ENCODE assay signal across 25 mouse cellular contexts in genomic region chr4:149842906-149843305, GRCm38 (mm10).
DNase-seq lines count a peak whose midpoint lies in the region; ATAC-seq and TF ChIP-seq lines count a peak whose summit lies in the region.
"Had no signal": no experiment of that assay in that cellular context is flagged by ENCODE, and none has a peak within 500 bp of the region (broad histone marks: within the 10 kb centered on the region; RNA-seq: fewer than 3 reads in every experiment).

No protein-coding gene starts in this region.

- H3K36me3 ChIP-seq in liver, postnatal 0 days (replicated peaks; ENCODE audit: insufficient read depth, low read length), result no peaks in the 10 kb centered on the region
- no peaks in the 10 kb centered on the region for H3K36me3 ChIP-seq in liver, embryonic 11.5 days (ENCODE audit: control insufficient read depth, insufficient read depth, low read length)
- H3K36me3 ChIP-seq in MEL (ENCODE audit: control insufficient read depth in 1 of 2, insufficient read depth in 2 of 2, low read length in 2 of 2), result no peaks in the 10 kb centered on the region
- H3K36me3 ChIP-seq in limb, embryonic 10.5 days, result no peaks in the 10 kb centered on the region
- H3K36me3 ChIP-seq: heart, embryonic 13.5 days; hindbrain, embryonic 15.5 days; intestine, embryonic 15.5 days; kidney, embryonic 15.5 days had no signal

- H3K4me2 ChIP-seq in liver, postnatal 0 days (ENCODE audit: low read depth, low read length), result no peak overlapping the region
- H3K4me2 ChIP-seq in liver, embryonic 11.5 days, result no peak overlapping the region
- H3K4me2 ChIP-seq: heart, embryonic 13.5 days; hindbrain, embryonic 15.5 days; intestine, embryonic 15.5 days; kidney, embryonic 15.5 days had no signal

- no peak for TF ChIP-seq CTCF in liver, postnatal 0 days (IDR thresholded peaks at IDR 0.05; ENCODE audit: low read depth)
- TF ChIP-seq CTCF in MEL (IDR thresholded peaks at IDR 0.05 in 2 of 3, conservative IDR thresholded peaks at IDR 0.05 in 1 of 3; ENCODE audit: control insufficient read depth in 1 of 3, insufficient read depth in 1 of 3, low read depth in 2 of 3, low read length in 3 of 3, poor library complexity in 1 of 3, severe bottlenecking in 1 of 3), result no peak
- no peak for TF ChIP-seq CTCF in bone marrow macrophage, adult 2 months (IDR thresholded peaks at IDR 0.05; ENCODE audit: low read depth, low read length)

- no peak for TF ChIP-seq POLR2A in MEL (IDR thresholded peaks at IDR 0.05; ENCODE audit: control insufficient read depth in 1 of 2, insufficient read depth in 1 of 2, low read depth in 1 of 2, low read length in 2 of 2, poor library complexity in 1 of 2)
- TF ChIP-seq POLR2A in bone marrow macrophage, adult 2 months (IDR thresholded peaks at IDR 0.05; ENCODE audit: borderline replicate concordance, low read depth, low read length), result no peak

- peak; percentile 53; the same call in 1 of the 2 replicates for ATAC-seq in liver, postnatal 0 days
- ATAC-seq in liver, embryonic 11.5 days (replicated peaks; ENCODE audit: low FRiP score), result no peak
- ATAC-seq: CD4-positive, CD25-positive, alpha-beta regulatory T cell, adult 4 months; forebrain, embryonic 14.5 days; intestine, embryonic 15.5 days had no signal

- H3K4me3 ChIP-seq in liver, postnatal 0 days (ENCODE audit: low read depth, low read length), result no peak overlapping the region
- H3K4me3 ChIP-seq in liver, embryonic 11.5 days (ENCODE audit: low read depth, low read length), result no peak overlapping the region
- no peak overlapping the region for H3K4me3 ChIP-seq in MEL (ENCODE audit: control insufficient read depth in 1 of 2, insufficient read depth in 1 of 2, low read depth in 2 of 2, low read length in 2 of 2)
- no peak overlapping the region for H3K4me3 ChIP-seq in bone marrow macrophage, adult 2 months (ENCODE audit: insufficient read depth, low read length)
- H3K4me3 ChIP-seq in limb, embryonic 10.5 days, result no peak overlapping the region
- H3K4me3 ChIP-seq: heart, embryonic 13.5 days; hindbrain, embryonic 15.5 days; intestine, embryonic 15.5 days; kidney, embryonic 15.5 days; left cerebral cortex, adult 2 months had no signal

- H3K27me3 ChIP-seq in liver, postnatal 0 days (ENCODE audit: insufficient read depth, low read length), result peaks cover 3% of the 10 kb centered on the region; the same call in 1 of the 2 replicates
- H3K27me3 ChIP-seq in liver, embryonic 11.5 days (replicated peaks; ENCODE audit: control insufficient read depth, insufficient read depth, low read length), result peaks cover 2% of the 10 kb centered on the region
- peaks cover 0 to 4% of the 10 kb centered on the region in 2 experiments; a peak in 2 of 4 replicates for H3K27me3 ChIP-seq in MEL (ENCODE audit: control insufficient read depth in 1 of 2, insufficient read depth in 2 of 2, low read length in 2 of 2)
- H3K27me3 ChIP-seq in limb, embryonic 10.5 days (ENCODE audit: low read depth, poor library complexity, severe bottlenecking), result no peaks in the 10 kb centered on the region
- H3K27me3 ChIP-seq: heart, embryonic 13.5 days; hindbrain, embryonic 15.5 days; intestine, embryonic 15.5 days; kidney, embryonic 15.5 days had no signal

- TF ChIP-seq RAD21 in MEL (IDR thresholded peaks at IDR 0.05; ENCODE audit: low read depth, low read length), result no peak

- no peak overlapping the region for H3K27ac ChIP-seq in liver, postnatal 0 days (ENCODE audit: low read depth)
- no peak overlapping the region for H3K27ac ChIP-seq in liver, embryonic 11.5 days (ENCODE audit: low read depth, low read length)
- H3K27ac ChIP-seq in MEL (ENCODE audit: control insufficient read depth, low read depth, low read length), result no peak overlapping the region
- 0 out of 2 replicates have a peak overlapping the region, but pooled peaks have one; percentile 2 for H3K27ac ChIP-seq in bone marrow macrophage, adult 2 months (ENCODE audit: insufficient read depth, low read depth, low read length)
- H3K27ac ChIP-seq in limb, embryonic 10.5 days, result peak overlapping the region; percentile 54; the same call in 1 of the 2 replicates
- H3K27ac ChIP-seq: heart, embryonic 13.5 days; hindbrain, embryonic 15.5 days; intestine, embryonic 15.5 days; kidney, embryonic 15.5 days; left cerebral cortex, adult 2 months; liver, embryonic 14.5 days had no signal

- TF ChIP-seq EP300 in liver, postnatal 0 days (IDR thresholded peaks at IDR 0.05; ENCODE audit: low read depth), result no peak
- TF ChIP-seq EP300 in MEL (IDR thresholded peaks at IDR 0.05; ENCODE audit: low read depth in 1 of 2, low read length in 2 of 2), result no peak

- no peaks in the 10 kb centered on the region for H3K9me3 ChIP-seq in liver, postnatal 0 days (ENCODE audit: low read length)
- no peaks in the 10 kb centered on the region for H3K9me3 ChIP-seq in liver, embryonic 11.5 days (ENCODE audit: control insufficient read depth, low read length)
- H3K9me3 ChIP-seq in MEL (replicated peaks; ENCODE audit: insufficient read depth, low read length), result no peaks in the 10 kb centered on the region
- H3K9me3 ChIP-seq in limb, embryonic 10.5 days (replicated peaks), result no peaks in the 10 kb centered on the region
- H3K9me3 ChIP-seq: heart, embryonic 13.5 days; hindbrain, embryonic 15.5 days; intestine, embryonic 15.5 days; kidney, embryonic 15.5 days had no signal

- no peaks in the 10 kb centered on the region for H3K79me2 ChIP-seq in MEL (ENCODE audit: control insufficient read depth, insufficient read depth, low read length, poor library complexity)

- H3K9ac ChIP-seq in liver, postnatal 0 days (replicated peaks), result no peak overlapping the region
- H3K9ac ChIP-seq in liver, embryonic 11.5 days (ENCODE audit: low read depth, low read length), result no peak overlapping the region
- no peak overlapping the region for H3K9ac ChIP-seq in MEL (ENCODE audit: control insufficient read depth, low read depth, low read length, poor library complexity, severe bottlenecking)
- H3K9ac ChIP-seq: heart, embryonic 13.5 days; hindbrain, embryonic 15.5 days; intestine, embryonic 15.5 days; kidney, embryonic 15.5 days; liver, embryonic 14.5 days had no signal

- WGBS in liver, postnatal 0 days (ENCODE audit: insufficient replicate concordance), result 56% methylated on average over 7 of the region's 7 CpGs
- 80% methylated on average over 7 of the region's 7 CpGs for WGBS in liver, embryonic 11.5 days
- 90% methylated on average over 7 of the region's 7 CpGs for WGBS in limb, embryonic 10.5 days

- no peak for DNase-seq in liver, postnatal 0 days
- DNase-seq in liver, embryonic 11.5 days (ENCODE audit: low spot score), result no peak
- no peak for DNase-seq in MEL (ENCODE audit: low read depth, low spot score)
- DNase-seq in limb, embryonic 10.5 days (ENCODE audit: low spot score), result no peak
- no peak for DNase-seq in adrenal gland, adult 8-10 months
- DNase-seq in frontal cortex, postnatal 25 days (ENCODE audit: low spot score in 2 of 2), result no peak
- DNase-seq in urinary bladder, postnatal 10 days (ENCODE audit: low spot score), result no peak
- DNase-seq: cerebellum, adult 11-12 months; cerebellum, postnatal 14 days; embryo, embryonic 11 days; kidney, postnatal 4 days; layer of hippocampus, adult 9-11 months; left cerebral cortex, postnatal 4 days; midbrain, embryonic 14.5 days; right cerebral cortex, postnatal 14 days; spleen, adult 18-20 months had no signal

- H3K4me1 ChIP-seq in liver, postnatal 0 days (ENCODE audit: insufficient read depth), result no peaks in the 10 kb centered on the region
- H3K4me1 ChIP-seq in liver, embryonic 11.5 days (replicated peaks; ENCODE audit: control insufficient read depth, insufficient read depth, low read length), result no peaks in the 10 kb centered on the region; the same call in 1 of the 2 replicates
- no peaks in the 10 kb centered on the region for H3K4me1 ChIP-seq in MEL (ENCODE audit: control insufficient read depth in 1 of 2, insufficient read depth in 2 of 2, low read length in 2 of 2)
- H3K4me1 ChIP-seq in bone marrow macrophage, adult 2 months (ENCODE audit: control insufficient read depth, insufficient read depth, low read length), result peaks cover 24% of the 10 kb centered on the region
- H3K4me1 ChIP-seq in limb, embryonic 10.5 days, result peaks cover 28% of the 10 kb centered on the region
- H3K4me1 ChIP-seq: hindbrain, embryonic 15.5 days had no signal

TF ChIP-seq in MEL, 35 proteins besides CTCF, POLR2A, EP300 and RAD21:
- TF ChIP-seq SIN3A (IDR thresholded peaks at IDR 0.05; ENCODE audit: low read length) (no peak), USF1 (IDR thresholded peaks at IDR 0.05; ENCODE audit: low read depth, low read length) (0 out of 2 replicates have a peak, but pooled peaks have one; percentile 36)

Comparison
In these comparisons a context has a peak if more than half of its experiments do, and no peak if none do; other contexts are left out.
1. H3K27ac ChIP-seq: peak in bone marrow macrophage, adult 2 months (single experiment) and limb, embryonic 10.5 days (single experiment); none in liver, postnatal 0 days (single experiment), liver, embryonic 11.5 days (single experiment) and MEL (single experiment).